Mouse (Mus musculus) urinary bladder, postnatal 25 days (tissue): ENCODE measurements around the gene Adamtsl4.
"Not testable (repeated sequence)": the region's sequence is repeated elsewhere in the genome, so short reads cannot be mapped to it uniquely, and the experiment has no call there.

Experiments used
- DNase-seq: peaks from one replicate; pipeline ENCODE4 v3.0.0; 2022; ENCODE audit warnings: low spot score

Adamtsl4 gene

DNA sequence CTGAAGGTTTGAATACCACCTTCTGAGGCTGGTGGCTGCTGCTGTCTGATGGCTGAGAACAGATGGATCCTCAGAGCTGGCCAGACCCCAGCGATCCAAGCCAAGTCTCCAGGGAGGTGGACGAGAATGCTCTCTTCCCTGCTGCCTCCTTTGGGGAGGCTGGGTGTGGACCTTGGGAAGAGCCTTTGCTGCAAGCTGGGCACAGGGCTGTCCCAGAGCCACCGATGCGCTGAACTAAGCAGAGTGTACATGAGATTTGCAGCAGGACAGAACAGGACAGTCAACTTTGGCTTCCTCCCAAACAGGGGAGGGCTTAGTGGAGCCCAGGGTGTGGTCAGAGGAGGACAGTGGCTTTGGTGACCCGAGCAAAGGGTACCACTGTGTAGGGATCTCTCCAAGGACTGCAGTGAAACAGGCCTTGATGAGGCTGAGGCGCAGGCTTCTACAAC, 12.5 kb upstream of the Adamtsl4 start:
- no peak for DNase-seq

GRCm38 (mm10) chr3:95698286-95698685, 10.6 kb upstream of the Adamtsl4 start:
- DNase-seq, result no peak

GRCm38 (mm10) chr3:95696360-95696759, 8.6 kb upstream of the Adamtsl4 start:
- no peak for DNase-seq

- no peak for DNase-seq
Observed at GRCm38 (mm10) chr3:95695796-95696195, 8.1 kb upstream of the Adamtsl4 start.

- no peak for DNase-seq
Observed at GRCm38 (mm10) chr3:95694808-95695703, 7.3 kb upstream of the Adamtsl4 start.

GRCm38 (mm10) chr3:95693821-95694807, 6.4 kb upstream of the Adamtsl4 start:
- no peak for DNase-seq

DNA sequence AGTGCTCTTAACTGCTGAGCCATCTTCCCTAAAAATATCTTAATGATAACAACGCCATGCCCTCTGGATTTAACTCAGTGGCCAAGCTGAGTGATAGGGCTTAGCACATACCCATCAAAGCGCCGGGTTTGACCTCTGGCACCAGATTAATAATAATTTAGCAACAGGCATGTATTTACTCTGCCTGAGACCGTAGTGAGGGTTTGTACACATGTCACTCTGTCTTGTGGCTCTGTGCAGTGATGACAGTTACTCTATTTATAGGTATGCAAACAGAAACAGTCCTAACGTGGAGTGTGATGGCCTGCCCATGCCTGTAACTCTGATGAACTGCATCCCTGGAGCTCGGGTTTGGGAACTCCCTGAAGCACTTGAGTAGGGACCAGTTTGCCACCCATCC, 5.0 kb upstream of the Adamtsl4 start:
- DNase-seq, result no peak

DNA sequence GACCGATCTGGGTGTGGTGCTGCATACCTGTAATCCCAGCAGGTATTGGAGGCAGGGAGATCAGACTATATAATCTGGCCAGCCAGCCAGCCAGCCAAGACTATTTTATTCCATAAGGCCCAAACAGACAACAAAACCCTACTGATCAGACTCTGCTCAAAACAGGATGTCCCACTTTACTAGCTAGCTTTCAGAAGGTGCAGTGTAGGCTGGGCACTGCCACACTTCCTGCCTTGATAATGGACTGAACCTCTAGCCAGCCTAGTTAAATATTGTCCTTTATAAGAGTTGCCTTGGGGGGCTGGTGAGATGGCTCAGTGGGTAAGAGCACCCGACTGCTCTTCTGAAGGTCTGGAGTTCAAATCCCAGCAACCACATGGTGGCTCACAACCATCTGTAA, 2.8 kb upstream of the Adamtsl4 start:
- DNase-seq, result not testable (repeated sequence)

GRCm38 (mm10) chr3:95689940-95690339, 2.2 kb upstream of the Adamtsl4 start:
- no peak for DNase-seq

- DNase-seq, result peak; percentile 4
Observed at GRCm38 (mm10) chr3:95689171-95689915, 1.6 kb upstream of the Adamtsl4 start.

DNA sequence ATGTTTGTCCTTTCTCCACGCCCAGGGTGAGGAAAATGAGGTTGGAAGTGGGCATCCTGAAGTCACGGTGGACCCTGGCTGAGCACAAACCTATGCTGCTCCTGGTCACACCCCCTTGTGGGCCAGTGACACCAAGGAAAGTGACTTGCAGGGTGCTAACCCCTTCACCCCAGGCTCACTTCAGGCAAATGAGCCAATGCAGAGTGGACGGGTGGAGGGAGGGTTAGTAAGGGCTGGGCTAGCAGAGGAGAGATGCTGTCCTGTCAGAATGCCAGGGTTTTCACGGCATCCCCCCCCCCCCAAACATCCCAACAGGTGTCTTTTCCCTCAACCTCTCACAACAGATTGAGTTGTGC, 571 bp downstream of the Adamtsl4 start:
- no peak for DNase-seq

DNA sequence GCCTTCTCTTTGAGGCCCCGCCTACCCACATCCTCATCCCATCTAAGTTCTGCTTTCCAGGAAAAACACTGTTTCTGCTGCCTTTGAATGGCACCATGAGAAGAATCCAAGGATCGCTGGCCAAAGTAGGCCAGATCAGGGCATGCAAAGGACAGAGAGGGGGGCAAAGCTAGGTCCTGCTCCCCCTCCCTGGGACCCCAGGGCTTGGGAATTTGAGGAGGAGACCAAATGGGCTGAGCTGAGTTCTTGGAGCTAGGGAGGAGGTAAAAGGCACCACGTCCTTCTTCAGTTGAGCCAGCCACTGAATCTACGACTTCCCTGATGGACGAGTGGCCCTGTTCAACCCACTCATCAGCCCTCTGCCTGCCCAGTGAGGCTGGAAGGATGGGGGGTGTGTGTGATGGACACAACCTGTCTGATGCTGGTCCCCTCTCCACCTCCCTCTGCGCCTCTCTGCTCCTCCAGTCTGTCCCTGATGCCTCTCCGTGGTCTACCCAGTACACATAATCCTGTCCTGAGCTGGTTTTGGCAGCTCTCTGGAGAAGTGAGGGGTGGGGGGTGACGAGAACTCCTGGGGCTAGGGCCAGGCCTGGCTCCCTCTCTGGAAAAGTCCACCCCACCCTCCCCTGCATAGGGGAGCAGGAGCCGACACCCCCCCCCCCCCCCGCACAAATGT, 1.1 kb downstream of the Adamtsl4 start:
- DNase-seq, result no peak

GRCm38 (mm10) chr3:95685701-95686100, 2.0 kb downstream of the Adamtsl4 start:
- no peak for DNase-seq

DNA sequence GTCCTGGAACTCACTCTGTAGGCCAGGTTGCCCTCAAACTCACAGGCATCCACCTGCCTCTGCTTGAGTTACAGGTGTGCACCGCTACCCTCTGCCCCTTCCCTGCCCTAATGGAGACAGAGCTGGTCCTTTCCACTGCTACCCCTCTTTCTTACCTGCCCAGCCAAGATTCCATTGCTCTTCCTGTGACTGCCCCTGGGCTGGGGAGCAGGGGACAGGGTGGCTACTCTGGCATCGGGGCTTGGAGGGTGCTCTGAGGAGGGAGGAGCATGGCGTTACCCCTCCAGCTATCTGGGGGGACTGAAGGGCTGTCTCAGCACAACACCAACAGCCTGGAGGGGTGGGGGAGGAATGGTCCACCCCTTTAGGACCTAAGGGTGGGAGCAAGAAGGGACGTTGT, 2.4 kb downstream of the Adamtsl4 start:
- no peak for DNase-seq

GRCm38 (mm10) chr3:95684846-95685245, 2.9 kb downstream of the Adamtsl4 start:
- DNase-seq, result no peak

GRCm38 (mm10) chr3:95682878-95683277, 4.8 kb downstream of the Adamtsl4 start:
- no peak for DNase-seq

DNA sequence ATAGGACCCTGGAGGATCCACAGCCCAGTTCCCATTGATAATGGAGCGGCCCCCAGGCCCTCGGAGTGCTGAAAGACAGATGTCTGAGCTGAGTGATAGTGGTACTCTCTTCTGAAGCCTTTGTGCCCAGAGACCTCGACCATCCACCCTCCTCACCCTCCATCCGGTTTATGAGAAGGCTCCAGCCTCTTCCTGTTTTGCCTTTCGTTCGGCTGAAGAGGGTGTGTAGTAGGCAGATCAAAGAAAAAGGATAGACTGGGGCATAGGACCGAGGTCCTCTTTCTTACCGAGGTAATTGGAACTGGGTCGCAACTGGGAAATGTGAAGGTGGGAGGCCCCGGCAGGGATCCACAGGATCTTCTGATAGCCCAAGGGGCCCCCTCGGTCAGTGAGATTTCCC, 6.4 kb downstream of the Adamtsl4 start:
- DNase-seq, result no peak

DNA sequence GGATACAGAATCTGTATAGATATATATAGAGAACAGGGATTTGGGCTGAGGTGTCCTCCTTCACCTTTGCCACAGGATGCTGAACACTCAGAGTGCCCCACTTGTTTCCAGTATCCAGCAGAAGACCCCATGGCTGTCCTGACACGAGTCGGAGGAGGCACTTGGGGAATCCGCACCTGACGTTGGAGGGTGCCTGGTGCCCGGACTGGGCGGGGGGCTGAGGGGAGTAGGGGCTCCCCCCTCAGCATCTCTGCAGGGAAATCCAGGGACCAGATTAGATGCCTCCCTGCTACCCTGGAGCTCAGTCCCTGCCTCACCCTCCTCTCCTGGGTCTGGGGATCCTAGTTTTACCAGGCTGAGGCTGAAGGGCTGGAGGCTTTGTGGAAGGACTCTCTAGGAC, 7.0 kb downstream of the Adamtsl4 start:
- DNase-seq, result no peak

- DNase-seq, result no peak
Observed at GRCm38 (mm10) chr3:95679551-95679950, 8.2 kb downstream of the Adamtsl4 start.

GRCm38 (mm10) chr3:95677420-95678090, 10.2 kb downstream of the Adamtsl4 start:
- DNase-seq, result no peak
